Mouse (Mus musculus) kidney, adult 2 months (tissue): ENCODE data around the gene Cdc42ep4.

ENCODE experiments used
- CTCF ChIP-seq: fragments of 200-500 bp; conservative IDR thresholded peaks from 2 replicates; pipeline ENCODE4 v1.5.1; 2011; ENCODE audit warnings: low read depth, mild to moderate bottlenecking, control low read depth, low read length, moderate library complexity, mixed read lengths; ENCODE audit not compliant: insufficient read depth, insufficient read length
- POLR2A ChIP-seq: fragments of 200-500 bp; IDR thresholded peaks from one replicate; pipeline ENCODE4 v1.6.1; 2011; ENCODE audit warnings: low read depth, low read length, control low read depth

DNA sequence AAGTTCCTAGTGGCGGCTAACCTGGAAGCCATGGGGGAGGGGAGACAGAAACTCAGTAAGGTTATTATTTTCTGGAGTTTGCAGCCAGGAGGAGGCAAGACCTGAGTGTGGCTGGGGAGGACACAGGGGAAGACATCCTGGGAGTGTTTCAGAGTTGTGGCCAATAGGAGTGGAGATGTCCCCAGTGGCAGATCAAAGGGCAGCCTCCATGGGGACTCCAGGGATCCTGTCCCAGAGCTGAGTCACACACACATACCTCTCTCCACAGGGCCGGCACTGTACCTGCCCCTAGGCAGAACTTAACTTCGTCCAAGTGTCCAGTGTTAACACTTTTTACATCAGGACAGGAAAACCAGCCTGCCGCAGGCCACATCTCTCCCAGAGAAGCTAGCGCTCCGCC is 16.5 kb downstream of the Cdc42ep4 start:
- TF ChIP-seq CTCF (no peak), POLR2A (no peak)
